Mouse (Mus musculus): ENCODE measurements around the gene Mcrip1.

The Mcrip1 gene

DNA sequence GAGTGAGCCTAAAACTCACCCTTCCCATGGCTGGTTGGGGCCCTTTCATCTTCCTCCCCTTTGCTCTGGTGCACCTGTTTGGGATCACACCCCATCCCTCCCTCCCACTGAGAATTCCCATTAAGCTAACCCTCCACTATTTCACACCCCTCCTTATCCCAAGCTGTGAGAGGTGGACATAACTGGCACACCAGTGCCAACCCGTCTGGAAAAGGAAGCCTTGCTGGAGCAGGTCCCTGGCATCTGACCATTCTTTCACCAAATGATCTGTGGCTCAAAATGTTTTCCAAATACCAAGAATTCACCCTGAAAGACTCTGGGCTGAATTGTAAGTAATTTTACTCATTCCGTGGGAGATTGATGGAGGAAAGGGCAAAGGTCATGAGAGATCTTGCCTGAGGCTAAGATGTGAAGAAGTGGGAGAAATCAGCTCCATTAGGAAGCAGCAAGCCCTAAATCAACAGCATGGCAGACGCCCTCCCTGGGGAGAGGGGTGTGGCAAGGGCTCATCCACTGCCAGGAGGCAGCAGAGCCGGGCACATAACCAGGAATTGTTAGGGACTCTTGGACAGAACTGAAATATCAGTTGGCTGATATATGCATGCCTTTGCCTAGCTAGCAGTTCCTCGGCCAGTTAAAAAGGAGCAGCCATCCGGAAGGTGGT, 36.6 kb downstream of the Mcrip1 start:
- no peak for DNase-seq (ENCODE audit: low read depth, low spot score)

- DNase-seq (ENCODE audit: low read depth, low spot score) = peak; percentile 45
Measured at GRCm38 (mm10) chr11:120510375-120511030, 39.0 kb downstream of the Mcrip1 start.

- no peak for DNase-seq (ENCODE audit: low read depth, low spot score)
Measured at GRCm38 (mm10) chr11:120509940-120510339, 39.6 kb downstream of the Mcrip1 start.

GRCm38 (mm10) chr11:120508290-120508870, 41.1 kb downstream of the Mcrip1 start:
- no peak for DNase-seq (ENCODE audit: low read depth, low spot score)

GRCm38 (mm10) chr11:120507611-120508289, 41.8 kb downstream of the Mcrip1 start:
- DNase-seq (ENCODE audit: low read depth, low spot score) = no peak

GRCm38 (mm10) chr11:120506899-120507298, 42.6 kb downstream of the Mcrip1 start:
- DNase-seq (ENCODE audit: low read depth, low spot score) = no peak

DNA sequence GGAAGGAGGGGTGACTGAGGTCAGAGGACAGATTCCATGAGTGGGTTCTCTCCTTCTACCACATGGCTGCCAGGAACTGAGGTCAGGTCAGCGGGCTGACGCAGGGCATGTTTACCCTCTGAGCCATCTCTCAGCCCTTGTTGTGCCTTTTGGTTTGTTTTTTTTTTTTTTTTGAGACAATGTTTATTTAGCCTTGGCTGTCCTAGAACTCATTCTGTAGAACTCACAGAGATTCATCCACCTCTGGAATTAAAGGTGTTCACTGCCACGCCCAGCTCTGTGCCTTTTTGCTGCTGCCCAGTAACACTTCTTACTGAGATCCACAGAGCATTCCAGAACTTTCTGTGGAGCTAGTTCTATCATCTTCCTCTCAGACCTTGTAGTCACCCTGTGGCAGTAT, 43.9 kb downstream of the Mcrip1 start:
- DNase-seq (ENCODE audit: low read depth, low spot score) = no peak

- DNase-seq (ENCODE audit: low read depth, low spot score) = no peak
Measured at GRCm38 (mm10) chr11:120501701-120502100, 47.8 kb downstream of the Mcrip1 start.

GRCm38 (mm10) chr11:120501018-120501417, 48.5 kb downstream of the Mcrip1 start:
- no peak for DNase-seq (ENCODE audit: low read depth, low spot score)

DNA sequence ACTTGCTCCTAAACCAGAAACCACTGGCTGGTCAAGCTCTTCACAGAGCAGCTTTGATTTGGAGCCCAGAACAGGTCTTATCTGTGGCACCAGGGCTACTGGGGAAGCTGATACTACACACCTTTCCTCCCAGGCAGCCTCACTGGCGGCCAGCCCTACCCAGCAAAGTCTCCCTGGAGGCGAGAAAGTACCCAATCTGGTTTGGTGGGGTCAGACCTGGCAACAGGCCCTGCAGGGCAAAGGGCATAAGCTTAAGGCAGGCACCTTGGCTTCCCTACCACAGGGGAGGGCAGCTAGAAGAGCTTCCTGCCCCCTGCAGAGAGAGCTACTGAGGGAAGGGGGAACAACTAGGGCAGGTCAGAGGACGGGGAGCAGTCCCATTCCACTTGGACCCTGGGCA, 49.2 kb downstream of the Mcrip1 start:
- no peak for DNase-seq (ENCODE audit: low read depth, low spot score)

DNA sequence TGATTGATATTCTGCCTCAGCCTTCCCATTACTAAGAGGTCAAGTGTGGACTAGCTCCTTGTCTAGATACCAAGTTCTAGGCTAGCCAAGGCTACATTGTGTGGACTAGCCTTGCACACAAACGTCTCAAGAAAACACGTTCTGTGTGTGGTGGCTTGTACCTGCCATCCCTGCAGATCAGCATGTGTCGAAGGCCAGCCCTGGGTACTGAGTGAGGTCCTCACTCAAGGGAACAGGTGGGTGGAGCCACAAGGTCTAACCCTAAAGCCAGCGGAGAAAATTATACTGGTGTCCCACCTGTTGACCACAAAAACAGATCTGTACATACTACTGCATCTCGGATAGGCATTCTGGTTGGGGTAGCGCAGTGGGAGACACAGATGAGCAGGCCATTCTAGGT, 49.6 kb downstream of the Mcrip1 start:
- no peak for DNase-seq (ENCODE audit: low read depth, low spot score)

- no peak for DNase-seq (ENCODE audit: low read depth, low spot score)
Measured at GRCm38 (mm10) chr11:120498891-120499290, 50.6 kb downstream of the Mcrip1 start.

DNA sequence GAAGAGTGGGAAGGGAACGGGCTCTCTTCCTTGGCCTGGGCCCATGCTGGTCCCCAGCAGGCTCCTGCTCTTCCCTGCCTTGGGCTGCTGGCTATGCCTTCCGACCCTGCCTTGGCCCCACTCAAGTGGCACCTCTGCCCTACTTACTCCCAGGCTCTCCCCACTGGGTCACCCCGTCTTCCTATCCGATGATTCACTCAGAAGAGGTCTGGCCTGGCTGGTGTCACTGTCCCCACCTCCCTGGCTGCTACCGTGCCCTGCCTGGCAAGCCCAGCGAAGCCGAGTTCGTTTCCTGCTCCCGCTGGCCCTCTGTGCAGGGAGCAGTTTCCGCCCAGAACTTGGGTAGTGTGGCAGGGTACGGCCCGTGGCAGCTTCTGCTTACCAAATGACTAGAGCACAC, 51.3 kb downstream of the Mcrip1 start:
- DNase-seq (ENCODE audit: low read depth, low spot score) = no peak

DNA sequence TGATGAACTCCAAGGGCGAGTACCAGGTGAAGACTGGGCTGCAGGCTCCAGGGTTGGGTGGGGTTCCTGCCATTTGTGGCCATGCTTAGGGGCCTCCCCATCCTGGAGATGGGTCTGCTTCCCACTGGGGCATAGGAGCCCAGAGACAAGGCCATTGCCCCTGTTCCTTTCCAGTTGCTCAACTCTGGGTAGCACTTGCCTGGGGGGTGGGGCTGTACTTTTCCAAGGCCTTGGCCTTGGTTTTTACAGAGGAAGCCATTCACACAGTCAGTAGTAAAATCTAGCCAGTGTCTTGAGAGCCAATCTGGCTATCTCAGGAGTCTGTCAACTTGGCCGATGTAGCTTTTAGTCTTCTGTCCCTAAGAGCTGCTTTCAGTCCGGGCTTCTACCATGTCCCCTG, 52.1 kb downstream of the Mcrip1 start:
- no peak for DNase-seq (ENCODE audit: low read depth, low spot score)

- no peak for DNase-seq (ENCODE audit: low read depth, low spot score)
Measured at GRCm38 (mm10) chr11:120493911-120494310, 55.6 kb downstream of the Mcrip1 start.

GRCm38 (mm10) chr11:120493351-120493750, 56.2 kb downstream of the Mcrip1 start:
- no peak for DNase-seq (ENCODE audit: low read depth, low spot score)

Data from retina, adult 2 months (tissue).